Mouse (Mus musculus): Measurements from ENCODE around the gene Ndufaf7. TPM values are rescaled to one million over a fixed set of nuclear protein-coding genes. Genes with fewer than 3 reads are reported as not detected.

Gene Ndufaf7
- polyA plus RNA-seq, 1 experiment from 2014 or later = 40.6 TPM

DNA sequence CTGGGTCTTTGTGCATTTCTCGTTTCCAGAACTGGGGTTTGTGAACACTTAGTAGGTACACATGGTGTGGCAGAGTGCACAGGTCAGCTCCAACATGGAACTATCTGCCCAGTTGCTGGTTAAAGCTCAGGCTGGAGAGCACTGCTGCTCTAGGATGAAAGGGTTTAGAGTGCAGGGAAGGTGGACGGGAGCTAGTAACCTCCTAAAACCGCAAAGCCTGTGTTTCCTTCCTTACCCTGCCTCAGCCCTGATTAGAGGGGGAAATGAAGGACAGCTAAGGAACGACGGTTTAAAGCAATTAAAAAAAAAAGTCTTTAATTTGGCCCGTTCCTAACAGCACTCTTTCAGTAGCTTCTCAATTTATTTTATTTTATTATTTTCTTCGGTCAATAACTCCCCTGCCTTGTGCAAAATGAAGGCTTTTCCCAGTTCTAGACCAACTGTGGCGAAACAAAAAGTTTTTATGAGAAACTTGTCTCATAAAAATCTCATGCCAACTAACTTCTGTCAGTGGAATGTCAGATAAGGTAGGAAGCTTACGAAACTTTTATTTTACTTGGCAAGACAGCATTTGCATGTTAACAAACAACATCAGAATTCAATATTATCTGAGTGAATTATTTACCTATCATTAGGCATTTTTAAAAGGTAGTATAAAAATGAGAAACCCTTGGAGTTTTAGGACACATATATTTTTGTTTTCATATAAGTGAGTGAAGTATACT is 55.5 kb downstream of the Ndufaf7 start:
- DNase-seq (ENCODE audit: low spot score) (no peak), ATAC-seq (ENCODE audit: low FRiP score, low TSS enrichment) (no peak)
- no peak overlapping the region for H3K4me3 ChIP-seq (ENCODE audit: low read depth, low read length)
- no peaks in the 10 kb centered on the region for H3K4me1 ChIP-seq (replicated peaks; ENCODE audit: control insufficient read depth, insufficient read depth)
- no peak overlapping the region for H3K4me2 ChIP-seq (replicated peaks; ENCODE audit: low read depth)
- WGBS = 74% methylated on average over 9 of the region's 9 CpGs
- TF ChIP-seq EP300 (optimal IDR thresholded peaks at IDR 0.05) (no peak), CTCF (IDR thresholded peaks at IDR 0.05; ENCODE audit: low read depth) (no peak)
- no peaks in the 10 kb centered on the region for H3K36me3 ChIP-seq (ENCODE audit: control insufficient read depth, insufficient read depth, low read length)
- H3K27me3 ChIP-seq (ENCODE audit: control insufficient read depth, insufficient read depth, low read length) = no peaks in the 10 kb centered on the region
- no peak overlapping the region for H3K27ac ChIP-seq (replicated peaks)
- H3K9me3 ChIP-seq (ENCODE audit: control insufficient read depth, low read length) = no peaks in the 10 kb centered on the region
- H3K9ac ChIP-seq (ENCODE audit: low read length) = no peak overlapping the region

DNA sequence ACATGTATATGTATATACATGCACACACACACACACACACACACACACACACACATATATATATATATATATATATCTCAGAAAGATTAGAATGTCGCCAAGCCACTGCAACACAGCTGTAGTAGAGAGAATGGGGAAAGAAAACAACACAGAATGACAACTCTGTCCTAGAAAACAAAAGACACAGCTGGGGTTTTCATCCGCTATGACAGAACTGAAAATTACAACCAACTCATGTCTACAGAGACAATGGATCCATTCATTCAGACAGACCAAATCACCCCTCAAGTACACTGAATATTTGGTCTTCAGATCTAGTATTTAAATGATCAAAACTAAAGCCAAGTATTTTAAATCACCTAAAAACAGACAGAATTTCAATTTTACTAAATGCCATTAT is 56.7 kb downstream of the Ndufaf7 start:
- no peak overlapping the region for H3K9ac ChIP-seq (ENCODE audit: low read length)
- ATAC-seq (ENCODE audit: low FRiP score, low TSS enrichment) = no peak

DNA sequence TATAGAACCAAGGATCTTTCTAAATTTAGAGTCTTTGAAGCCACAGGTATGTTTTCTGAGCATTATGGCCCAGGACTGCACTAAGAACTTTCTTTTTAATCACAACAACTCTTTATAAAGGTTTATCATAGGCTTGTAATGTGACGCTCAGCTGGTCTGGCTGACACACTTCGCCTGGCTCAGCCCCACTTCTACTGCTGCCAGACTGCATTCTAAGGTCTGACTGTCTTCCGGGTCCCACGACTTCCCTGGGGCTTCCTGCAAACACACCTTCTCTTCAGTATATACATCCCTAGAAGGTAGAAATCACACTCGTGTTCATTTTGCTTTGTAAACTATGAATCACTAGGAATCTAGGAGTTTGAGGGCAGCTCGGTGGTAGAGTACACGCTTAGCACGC is 57.4 kb downstream of the Ndufaf7 start:
- H3K4me1 ChIP-seq (replicated peaks; ENCODE audit: control insufficient read depth, insufficient read depth) = no peaks in the 10 kb centered on the region
- ATAC-seq (ENCODE audit: low FRiP score, low TSS enrichment) = no peak
- no peaks in the 10 kb centered on the region for H3K9me3 ChIP-seq (ENCODE audit: control insufficient read depth, low read length)
- H3K36me3 ChIP-seq (ENCODE audit: control insufficient read depth, insufficient read depth, low read length) = no peaks in the 10 kb centered on the region
- H3K4me2 ChIP-seq (replicated peaks; ENCODE audit: low read depth) = no peak overlapping the region
- H3K27me3 ChIP-seq (ENCODE audit: control insufficient read depth, insufficient read depth, low read length) = no peaks in the 10 kb centered on the region
- no peak overlapping the region for H3K9ac ChIP-seq (ENCODE audit: low read length)
- no peak overlapping the region for H3K4me3 ChIP-seq (ENCODE audit: low read depth, low read length)
- 61% methylated on average over 8 of the region's 8 CpGs for WGBS
- TF ChIP-seq EP300 (optimal IDR thresholded peaks at IDR 0.05) (no peak), CTCF (IDR thresholded peaks at IDR 0.05; ENCODE audit: low read depth) (no peak)
- H3K27ac ChIP-seq (replicated peaks) = 0 out of 2 replicates have a peak overlapping the region, but pooled peaks have one; percentile 6
- no peak for DNase-seq (ENCODE audit: low spot score)

More for the DNA sequence above, 56.7 kb downstream of the Ndufaf7 start:
- TF ChIP-seq EP300 (optimal IDR thresholded peaks at IDR 0.05) (no peak), CTCF (IDR thresholded peaks at IDR 0.05; ENCODE audit: low read depth) (no peak)
- H3K27ac ChIP-seq (replicated peaks) = no peak overlapping the region
- H3K4me2 ChIP-seq (replicated peaks; ENCODE audit: low read depth) = no peak overlapping the region
- no peak overlapping the region for H3K4me3 ChIP-seq (ENCODE audit: low read depth, low read length)
- WGBS = 81% methylated on average over 2 of the region's 2 CpGs
- H3K4me1 ChIP-seq (replicated peaks; ENCODE audit: control insufficient read depth, insufficient read depth) = no peaks in the 10 kb centered on the region
- H3K36me3 ChIP-seq (ENCODE audit: control insufficient read depth, insufficient read depth, low read length) = no peaks in the 10 kb centered on the region
- no peaks in the 10 kb centered on the region for H3K9me3 ChIP-seq (ENCODE audit: control insufficient read depth, low read length)
- no peak for DNase-seq (ENCODE audit: low spot score)
- H3K27me3 ChIP-seq (ENCODE audit: control insufficient read depth, insufficient read depth, low read length) = no peaks in the 10 kb centered on the region

DNA sequence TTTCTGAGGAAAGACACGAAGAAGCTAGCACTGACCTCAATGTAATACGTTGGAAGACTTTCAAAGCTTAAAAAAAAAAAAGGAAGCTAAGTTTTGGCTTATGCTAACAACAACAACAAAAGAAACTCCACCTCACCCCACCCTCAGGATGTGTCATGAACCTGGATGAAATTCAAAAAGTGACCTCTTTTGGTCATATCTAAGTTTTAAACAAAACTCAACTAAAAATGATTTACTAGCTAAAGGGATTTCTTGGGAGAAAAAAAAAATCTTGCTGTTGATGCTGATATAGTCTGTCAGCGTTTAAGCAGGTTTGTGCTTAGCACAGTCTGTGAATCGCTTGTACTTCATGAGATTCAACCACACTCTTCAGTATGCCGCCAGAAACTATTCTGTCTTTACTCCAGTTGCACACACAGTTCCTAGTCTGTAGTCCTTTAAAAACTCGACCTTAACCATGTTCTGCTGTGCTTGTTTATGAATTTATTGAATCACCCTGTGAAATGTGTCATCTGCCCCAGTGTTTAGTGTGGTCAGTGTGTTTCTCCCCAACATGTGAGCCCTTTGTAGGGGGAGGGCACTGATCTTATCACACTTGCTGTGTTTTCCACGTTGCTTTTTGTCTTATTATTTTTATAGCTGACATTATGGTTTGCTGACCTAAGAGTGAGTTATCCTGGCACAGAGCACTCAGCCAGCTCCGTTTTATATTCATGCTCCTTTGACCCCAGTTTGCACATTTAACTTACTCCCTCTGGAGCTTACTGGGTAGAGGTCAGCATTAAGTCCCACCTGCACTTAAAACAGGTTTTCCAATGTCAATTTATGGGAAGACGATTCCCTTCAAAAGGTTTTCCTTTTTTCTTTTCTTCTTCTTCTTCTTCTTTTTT is 58.2 kb downstream of the Ndufaf7 start:
- H3K4me3 ChIP-seq (ENCODE audit: low read depth, low read length) = no peak overlapping the region
- H3K27ac ChIP-seq (replicated peaks) = no peak overlapping the region
- no peak for TF ChIP-seq EP300 (optimal IDR thresholded peaks at IDR 0.05)
- TF ChIP-seq CTCF (IDR thresholded peaks at IDR 0.05; ENCODE audit: low read depth) = no peak
- H3K4me2 ChIP-seq (replicated peaks; ENCODE audit: low read depth) = no peak overlapping the region
- H3K4me1 ChIP-seq (replicated peaks; ENCODE audit: control insufficient read depth, insufficient read depth) = no peaks in the 10 kb centered on the region
- H3K27me3 ChIP-seq (ENCODE audit: control insufficient read depth, insufficient read depth, low read length) = no peaks in the 10 kb centered on the region
- no peaks in the 10 kb centered on the region for H3K9me3 ChIP-seq (ENCODE audit: control insufficient read depth, low read length)
- H3K9ac ChIP-seq (ENCODE audit: low read length) = no peak overlapping the region
- no peaks in the 10 kb centered on the region for H3K36me3 ChIP-seq (ENCODE audit: control insufficient read depth, insufficient read depth, low read length)
- DNase-seq (ENCODE audit: low spot score) = no peak
- ATAC-seq (ENCODE audit: low FRiP score, low TSS enrichment) = no peak
- WGBS = 31% methylated on average over 9 of the region's 9 CpGs

Other genes with a start within 250 kb of the Ndufaf7 start
- 3.2 and 3.3 TPM in 2 replicates for gene Strn, start 199.9 kb upstream of the Ndufaf7 start, polyA plus RNA-seq (2015; fragmentation: Nextera tagmentation; extraction: Ambion mirVana)
- gene Heatr5b, start 101.8 kb upstream of the Ndufaf7 start, polyA plus RNA-seq (2015; fragmentation: Nextera tagmentation; extraction: Ambion mirVana) = 3.7 and 4.4 TPM in 2 replicates
- gene Gpatch11, start 101.6 kb upstream of the Ndufaf7 start, polyA plus RNA-seq (2015; fragmentation: Nextera tagmentation; extraction: Ambion mirVana) = 33.8 and 35.3 TPM in 2 replicates
- 7.6 and 12.4 TPM in 2 replicates for gene Eif2ak2, start 54.6 kb upstream of the Ndufaf7 start, polyA plus RNA-seq (2015; fragmentation: Nextera tagmentation; extraction: Ambion mirVana)
- 0.07 and 0.12 TPM in 2 replicates for gene Sult6b1, start 30.1 kb upstream of the Ndufaf7 start, polyA plus RNA-seq (2015; fragmentation: Nextera tagmentation; extraction: Ambion mirVana)
- gene Cebpzos, start 20.6 kb upstream of the Ndufaf7 start, polyA plus RNA-seq (2015; fragmentation: Nextera tagmentation; extraction: Ambion mirVana) = 131 and 136 TPM in 2 replicates
- 32.6 and 44.7 TPM in 2 replicates for gene Cebpz, start 70 bp upstream of the Ndufaf7 start, polyA plus RNA-seq (2015; fragmentation: Nextera tagmentation; extraction: Ambion mirVana)
- gene Prkd3, start 83.7 kb downstream of the Ndufaf7 start, polyA plus RNA-seq (2015; fragmentation: Nextera tagmentation; extraction: Ambion mirVana) = 10.8 and 11.4 TPM in 2 replicates
- 23.6 and 23.7 TPM in 2 replicates for gene Qpct, start 114.8 kb downstream of the Ndufaf7 start, polyA plus RNA-seq (2015; fragmentation: Nextera tagmentation; extraction: Ambion mirVana)